In the genomic region with DNA sequence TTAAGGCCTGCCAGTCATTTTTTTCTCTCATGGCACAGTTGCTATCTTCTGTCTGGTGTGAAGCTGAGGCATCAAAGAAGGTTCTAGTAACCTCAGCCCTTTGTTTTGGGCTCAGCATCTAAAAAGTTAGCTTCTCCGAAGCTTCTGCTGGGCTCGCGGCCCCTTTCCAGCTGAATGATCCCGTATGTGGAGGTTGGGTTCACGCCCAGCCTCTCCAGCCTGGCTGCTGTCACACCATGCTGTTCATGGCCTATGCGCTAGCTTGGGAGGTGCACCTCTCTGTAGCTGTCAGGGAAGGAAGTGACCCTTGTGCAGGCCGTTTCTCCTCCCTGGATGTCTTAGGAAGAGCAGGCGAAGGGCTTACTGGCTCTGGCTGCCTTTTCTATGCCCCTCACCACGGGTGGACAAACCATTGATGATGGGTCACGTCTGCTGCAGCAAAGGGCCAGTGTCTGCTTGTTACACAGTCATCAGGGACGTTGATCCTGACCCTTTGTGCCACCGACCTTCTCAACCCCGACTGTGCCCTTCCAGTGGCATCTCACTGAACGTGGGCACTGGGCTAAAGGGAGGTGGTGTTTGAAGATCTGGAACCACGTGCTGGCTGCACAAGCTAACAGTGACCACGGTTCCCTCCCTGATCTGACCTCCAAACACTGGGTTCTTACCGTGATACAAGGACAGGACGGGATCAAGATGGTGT, we compare ENCODE assay signal across 9 mouse cellular contexts. TPM values are rescaled to one million over a fixed set of nuclear protein-coding genes. Genes with fewer than 3 reads are reported as not detected.
DNase-seq lines count a peak whose midpoint lies in the region; ATAC-seq and TF ChIP-seq lines count a peak whose summit lies in the region.
"Had no signal": no experiment of that assay in that cellular context is flagged by ENCODE, and none has a peak within 500 bp of the region (broad histone marks: within the 10 kb centered on the region; RNA-seq: fewer than 3 reads in every experiment).

No protein-coding gene starts in this region.

- no peaks in the 10 kb centered on the region for H3K9me3 ChIP-seq in forebrain, embryonic 10.5 days
- no peaks in the 10 kb centered on the region for H3K9me3 ChIP-seq in forebrain, embryonic 11.5 days (ENCODE audit: control insufficient read depth, low read length)
- no peaks in the 10 kb centered on the region for H3K9me3 ChIP-seq in forebrain, postnatal 0 days (ENCODE audit: low read length)
- H3K9me3 ChIP-seq in midbrain, embryonic 15.5 days, result no peaks in the 10 kb centered on the region

- peaks cover 66% of the 10 kb centered on the region for H3K4me1 ChIP-seq in forebrain, embryonic 10.5 days
- H3K4me1 ChIP-seq in forebrain, embryonic 11.5 days (replicated peaks; ENCODE audit: control insufficient read depth, insufficient read depth, low read length), result peaks cover 12% of the 10 kb centered on the region
- peaks cover 15% of the 10 kb centered on the region for H3K4me1 ChIP-seq in forebrain, postnatal 0 days (ENCODE audit: insufficient read depth)
- peaks cover 20% of the 10 kb centered on the region for H3K4me1 ChIP-seq in midbrain, embryonic 15.5 days

- H3K36me3 ChIP-seq in forebrain, embryonic 10.5 days (replicated peaks), result no peaks in the 10 kb centered on the region
- H3K36me3 ChIP-seq in forebrain, embryonic 11.5 days (ENCODE audit: control insufficient read depth, insufficient read depth, low read length), result no peaks in the 10 kb centered on the region
- no peaks in the 10 kb centered on the region for H3K36me3 ChIP-seq in forebrain, postnatal 0 days (ENCODE audit: insufficient read depth)
- no peaks in the 10 kb centered on the region for H3K36me3 ChIP-seq in midbrain, embryonic 15.5 days (replicated peaks)

- no peak overlapping the region for H3K4me2 ChIP-seq in forebrain, embryonic 11.5 days (ENCODE audit: low read depth, low read length, severe bottlenecking)
- no peak overlapping the region for H3K4me2 ChIP-seq in forebrain, postnatal 0 days (ENCODE audit: low read depth)
- no peak overlapping the region for H3K4me2 ChIP-seq in midbrain, embryonic 15.5 days

- peak overlapping the region; percentile 63; the same call in 1 of the 2 replicates for H3K27ac ChIP-seq in forebrain, embryonic 10.5 days
- H3K27ac ChIP-seq in forebrain, embryonic 11.5 days (ENCODE audit: low read depth, low read length), result no peak overlapping the region
- peak overlapping the region; percentile 68 for H3K27ac ChIP-seq in layer of hippocampus, adult 2 months
- peak overlapping the region; percentile 64 for H3K27ac ChIP-seq in forebrain, postnatal 0 days (ENCODE audit: low read depth, low read length)
- peak overlapping the region; percentile 80 for H3K27ac ChIP-seq in midbrain, embryonic 15.5 days

- H3K4me3 ChIP-seq in forebrain, embryonic 10.5 days, result no peak overlapping the region
- H3K4me3 ChIP-seq in forebrain, embryonic 11.5 days (ENCODE audit: low read depth, low read length), result no peak overlapping the region
- no peak overlapping the region for H3K4me3 ChIP-seq in layer of hippocampus, adult 2 months
- H3K4me3 ChIP-seq in forebrain, postnatal 0 days (ENCODE audit: low read depth, low read length), result no peak overlapping the region
- H3K4me3 ChIP-seq in midbrain, embryonic 15.5 days, result no peak overlapping the region

- no peaks in the 10 kb centered on the region for H3K27me3 ChIP-seq in forebrain, embryonic 10.5 days (ENCODE audit: poor library complexity, severe bottlenecking)
- H3K27me3 ChIP-seq in forebrain, embryonic 11.5 days (ENCODE audit: control insufficient read depth, insufficient read depth, low read length), result no peaks in the 10 kb centered on the region
- H3K27me3 ChIP-seq in forebrain, postnatal 0 days (ENCODE audit: insufficient read depth, low read length), result no peaks in the 10 kb centered on the region
- no peaks in the 10 kb centered on the region for H3K27me3 ChIP-seq in midbrain, embryonic 15.5 days (replicated peaks)

- no peak for ATAC-seq in forebrain, embryonic 11.5 days (replicated peaks; ENCODE audit: low FRiP score)
- ATAC-seq in forebrain, postnatal 0 days, result no peak
- ATAC-seq in midbrain, embryonic 15.5 days (replicated peaks), result no peak

- 82% methylated on average over 18 of the region's 18 CpGs for WGBS in forebrain, embryonic 10.5 days
- 80% methylated on average over 18 of the region's 18 CpGs for WGBS in forebrain, embryonic 11.5 days
- WGBS in forebrain, postnatal 0 days, result 66% methylated on average over 18 of the region's 18 CpGs
- WGBS in midbrain, embryonic 15.5 days, result 69% methylated on average over 18 of the region's 18 CpGs

- no peak for TF ChIP-seq CTCF in layer of hippocampus, adult 2 months (conservative IDR thresholded peaks at IDR 0.05)
- TF ChIP-seq CTCF in forebrain, postnatal 0 days (IDR thresholded peaks at IDR 0.05; ENCODE audit: low read depth), result no peak

- no peak overlapping the region for H3K9ac ChIP-seq in forebrain, embryonic 11.5 days (ENCODE audit: low read length)
- no peak overlapping the region for H3K9ac ChIP-seq in forebrain, postnatal 0 days
- H3K9ac ChIP-seq in midbrain, embryonic 15.5 days, result no peak overlapping the region

- DNase-seq in forebrain, embryonic 10.5 days (ENCODE audit: extremely low spot score, low spot score), result no peak
- no peak for DNase-seq in forebrain, embryonic 11.5 days (ENCODE audit: low spot score)
- DNase-seq in layer of hippocampus, adult 2 months (ENCODE audit: low spot score in 2 of 2), result no peak
- no peak for DNase-seq in layer of hippocampus, postnatal 14 days (ENCODE audit: low spot score in 2 of 2)
- no peak for DNase-seq in forebrain, postnatal 0 days
- DNase-seq in layer of hippocampus, adult 9-11 months, result no peak
- no peak for DNase-seq in cerebellum, adult 11 months
- DNase-seq: gastrocnemius, postnatal 25 days had no signal

RNA-seq across cellular contexts. Expression of a gene that starts 50.0 kb away (rescaled TPM):
- polyA plus RNA-seq in forebrain, embryonic 10.5 days (2016; fragmentation: Nextera tagmentation; extraction: Ambion mirVana), result 206 and 211 TPM in 2 replicates
- 172 and 182 TPM in 2 replicates for polyA plus RNA-seq in forebrain, embryonic 11.5 days (2014; fragmentation: Nextera tagmentation; extraction: Ambion mirVana)
- total RNA-seq in layer of hippocampus, adult 2 months (2021), result 100 to 1,000 TPM; 102 to 114 TPM
- 10 to 100 TPM; 91.7 to 93.9 TPM for total RNA-seq in layer of hippocampus, postnatal 14 days (2021)
- 99.3 and 112 TPM in 2 replicates for total RNA-seq in forebrain, postnatal 0 days (2014; rRNA removed)
- polyA plus RNA-seq in forebrain, postnatal 0 days (2015; fragmentation: Nextera tagmentation; extraction: Ambion mirVana), result 99.7 and 112 TPM in 2 replicates
- polyA plus RNA-seq in midbrain, embryonic 15.5 days (2015; fragmentation: Nextera tagmentation; extraction: Ambion mirVana), result 106 and 112 TPM in 2 replicates
